Mouse (Mus musculus) adrenal gland, postnatal 14 days (tissue): ENCODE measurements around the gene Mdfi. TPM values are rescaled to one million over a fixed set of nuclear protein-coding genes. Genes with fewer than 3 reads are reported as not detected.
A peak's percentile ranks its signal among the peaks of the same experiment; 100 is the strongest.

Experiments
- DNase-seq: peaks from one replicate; pipeline ENCODE4 v3.0.0; 2021; ENCODE audit warnings: mixed read lengths
- total RNA-seq: library from RNA; stranded (reverse); gene quantifications from 2 replicates; pipeline ENCODE4 v1.2.3, GENCODE M21; 2021

The Mdfi gene
- total RNA-seq, 1 experiment from 2014 or later = 4.3 TPM

DNA sequence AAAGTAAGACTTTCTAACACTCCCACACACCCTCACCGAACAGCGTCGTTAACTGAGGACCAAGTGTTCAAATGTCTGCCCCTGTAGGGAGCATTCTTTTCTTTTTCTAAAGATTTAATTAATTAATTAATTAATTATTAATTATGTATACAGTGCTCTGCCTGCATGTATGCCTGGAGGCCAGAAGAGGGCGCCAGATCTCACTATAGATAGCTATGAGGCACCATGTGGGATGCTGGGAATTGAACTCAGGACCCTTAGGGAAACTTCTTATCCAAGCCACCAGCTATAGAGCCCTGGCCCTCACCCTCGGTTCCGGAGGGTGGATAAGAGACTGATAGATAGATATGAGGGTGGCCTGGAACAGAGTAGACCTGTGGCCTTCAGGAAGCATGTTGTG, 13.5 kb upstream of the Mdfi start:
- no peak for DNase-seq

DNA sequence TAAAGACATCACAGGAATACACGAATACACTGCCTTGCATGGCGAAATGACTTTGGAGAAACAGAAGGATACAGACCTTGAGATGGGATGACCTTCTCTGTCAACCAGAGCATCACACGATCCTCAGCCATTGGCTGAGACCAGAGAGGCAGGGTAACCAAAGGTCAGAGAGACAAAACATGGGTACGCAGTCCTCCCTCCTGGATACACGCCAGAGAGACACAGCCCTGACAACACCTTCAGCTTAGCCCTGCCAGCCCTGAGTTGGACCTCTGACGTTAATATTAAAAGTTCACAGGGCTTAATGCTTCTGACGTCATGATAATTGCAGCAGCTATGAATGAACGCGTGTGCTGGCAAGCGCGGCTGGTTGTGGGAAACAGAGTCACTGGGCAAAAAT, 11.1 kb upstream of the Mdfi start:
- DNase-seq = peak; percentile 57

DNA sequence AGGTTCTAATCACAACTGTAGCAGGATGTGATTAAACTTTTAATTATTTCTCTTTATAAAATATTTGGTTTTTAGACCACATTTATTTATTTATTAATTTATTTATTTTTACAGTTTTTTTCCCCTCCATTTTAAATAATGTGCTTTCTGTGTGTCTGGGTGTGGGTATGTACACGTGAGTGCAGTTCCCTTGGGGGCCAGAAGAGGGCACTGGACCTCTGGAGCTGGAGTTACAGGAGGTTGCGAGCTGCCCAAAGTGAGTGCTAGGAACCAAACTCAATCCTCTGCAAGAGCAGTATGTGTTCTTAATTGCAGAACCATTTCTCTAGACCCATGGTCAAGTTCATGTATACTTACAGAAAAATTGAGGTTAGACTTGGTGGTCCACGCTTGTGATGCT, 9.0 kb upstream of the Mdfi start:
- no peak for DNase-seq

DNA sequence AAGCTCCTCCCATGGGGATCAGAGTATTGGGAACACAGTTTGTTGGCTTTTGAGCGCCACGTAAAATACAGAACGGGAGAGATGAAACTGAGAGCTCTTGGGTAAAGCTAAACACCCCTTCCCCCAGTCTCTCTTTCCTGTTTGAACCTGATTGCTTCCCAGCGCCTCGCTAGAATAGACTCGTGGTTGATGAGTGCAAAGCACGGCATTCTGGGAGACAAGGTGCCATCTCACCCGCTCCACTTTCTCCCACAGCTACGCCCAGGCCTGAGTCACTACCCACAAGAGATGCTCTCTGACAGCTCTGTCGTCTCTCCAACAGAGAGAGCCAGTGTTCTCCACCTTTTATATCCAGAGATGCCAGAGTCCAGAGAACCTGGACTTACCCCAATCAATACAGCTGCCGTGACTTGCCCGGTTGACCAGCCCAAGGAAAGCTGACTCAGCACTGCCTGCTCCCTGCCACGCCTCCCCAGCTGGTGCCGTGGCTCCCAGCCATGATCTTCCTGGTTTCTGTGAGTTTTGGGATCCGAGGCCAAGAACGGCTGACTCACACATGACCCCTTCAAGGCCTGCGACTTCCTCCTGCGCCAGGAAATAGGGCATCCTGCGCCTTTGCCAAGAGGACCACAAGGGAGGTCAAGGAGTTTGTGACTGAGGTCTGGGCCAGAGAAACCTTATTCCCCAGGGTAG, 7.6 kb upstream of the Mdfi start:
- peak; percentile 94 for DNase-seq

DNA sequence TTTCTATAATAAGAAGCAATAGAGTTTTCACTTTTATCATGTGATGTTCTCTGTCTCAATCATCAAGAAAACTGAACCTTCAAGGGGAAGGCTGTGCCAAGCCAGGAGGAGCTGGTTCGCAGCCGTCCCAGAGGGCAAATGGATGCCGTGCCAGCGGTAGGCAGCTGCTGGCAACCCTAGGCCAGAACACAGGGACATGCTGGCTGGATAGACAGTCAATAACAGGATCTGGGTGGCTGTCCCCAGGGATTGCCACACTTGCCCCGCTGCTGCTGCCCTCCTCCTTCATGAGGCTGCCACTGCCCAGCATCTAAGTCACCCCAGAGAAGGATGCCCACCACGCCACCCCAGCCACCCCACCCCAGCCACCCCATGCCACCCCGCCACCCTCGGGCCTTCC, 7.0 kb upstream of the Mdfi start:
- peak; percentile 61 for DNase-seq

DNA sequence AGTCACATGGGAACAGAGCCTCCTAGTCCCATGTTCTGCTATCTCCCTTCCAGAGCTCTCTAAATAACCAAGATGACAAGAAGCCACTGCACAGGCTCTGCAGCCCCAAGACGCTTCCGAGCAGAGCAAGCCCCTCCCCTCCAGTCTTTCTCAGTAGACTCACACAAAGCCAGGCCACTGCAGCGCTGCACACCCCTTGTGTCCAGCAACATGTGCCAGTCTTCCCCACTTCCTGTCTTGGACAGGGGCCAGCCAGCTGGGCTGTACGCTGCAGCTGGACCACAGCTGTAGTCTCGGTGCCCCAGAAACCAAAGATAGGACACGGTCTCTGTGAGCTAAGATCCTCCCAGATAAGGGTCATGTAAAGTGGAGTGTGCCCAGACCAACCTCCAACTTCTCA, 3.3 kb upstream of the Mdfi start:
- peak; percentile 54 for DNase-seq

DNA sequence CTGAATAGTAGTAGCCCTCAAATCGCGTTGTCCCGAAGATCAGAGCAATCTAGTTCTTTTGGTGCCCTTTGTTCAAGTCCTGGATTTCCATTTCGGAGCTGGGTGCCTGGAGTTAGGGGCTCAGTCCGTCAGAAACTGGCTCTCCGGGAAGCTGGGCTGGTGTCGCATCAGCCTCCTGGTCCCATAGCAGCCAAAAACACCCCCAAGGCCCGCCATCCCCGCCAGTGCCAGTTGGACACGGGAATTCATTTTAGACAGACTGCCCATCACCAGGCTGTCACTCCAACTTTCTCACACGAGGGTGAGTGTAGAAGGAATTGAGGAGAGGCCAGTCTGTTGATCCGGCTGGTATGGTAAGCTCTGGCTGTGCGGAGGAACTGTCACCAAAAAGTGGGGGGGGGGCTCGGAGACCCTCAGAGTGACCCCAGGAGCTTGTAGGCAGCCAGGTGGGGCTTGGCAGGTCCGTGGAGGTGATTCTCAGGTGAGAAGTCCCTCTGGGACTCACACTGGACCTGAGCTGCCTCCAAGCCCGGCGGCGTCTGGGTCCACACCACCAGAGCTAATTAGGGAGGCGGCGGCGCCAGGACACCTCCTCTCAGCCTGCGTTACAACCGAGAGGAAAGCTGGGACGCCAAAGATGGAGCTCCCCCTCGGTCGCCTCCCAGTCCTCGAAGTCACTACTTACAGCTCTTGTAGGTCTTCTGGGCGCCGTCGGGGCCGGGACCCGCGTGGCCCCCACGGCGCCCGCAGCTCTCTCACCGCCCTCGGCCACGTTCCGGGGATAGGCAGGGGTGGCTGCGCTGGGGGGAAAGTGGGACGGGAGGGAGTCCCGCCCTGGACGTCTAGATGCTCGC, 636 bp downstream of the Mdfi start:
- DNase-seq = peak; percentile 31

DNA sequence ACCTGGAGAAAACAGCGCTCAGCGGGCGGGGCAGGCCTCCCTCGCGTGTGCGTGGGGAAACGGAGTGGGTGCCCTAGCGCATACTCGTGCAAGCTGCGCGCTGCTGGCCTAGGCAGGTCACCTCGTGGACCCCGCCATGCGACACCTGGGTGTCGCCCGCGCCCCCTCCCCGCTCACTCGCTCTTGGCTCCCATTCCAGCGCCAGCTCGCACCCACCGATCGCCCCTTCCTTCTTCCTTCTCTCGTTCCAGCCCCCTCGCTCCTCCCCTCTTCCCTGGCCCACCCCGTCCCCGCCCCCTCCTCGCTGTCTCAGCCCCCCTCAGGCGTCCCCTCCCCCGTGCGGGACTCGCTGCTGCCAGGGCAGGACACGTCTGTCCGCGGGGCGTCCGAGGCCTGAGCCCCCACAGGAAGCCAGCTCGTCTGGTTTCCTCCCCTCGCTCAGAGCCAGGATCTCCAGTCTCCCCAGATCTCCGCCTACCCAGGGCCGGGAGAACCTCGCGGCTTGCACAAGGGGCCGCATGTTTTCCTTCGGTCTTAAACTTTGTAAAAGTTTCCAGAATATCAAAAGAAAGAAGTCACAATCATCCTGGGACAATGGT, 1.4 kb downstream of the Mdfi start:
- peak; percentile 69 for DNase-seq

DNA sequence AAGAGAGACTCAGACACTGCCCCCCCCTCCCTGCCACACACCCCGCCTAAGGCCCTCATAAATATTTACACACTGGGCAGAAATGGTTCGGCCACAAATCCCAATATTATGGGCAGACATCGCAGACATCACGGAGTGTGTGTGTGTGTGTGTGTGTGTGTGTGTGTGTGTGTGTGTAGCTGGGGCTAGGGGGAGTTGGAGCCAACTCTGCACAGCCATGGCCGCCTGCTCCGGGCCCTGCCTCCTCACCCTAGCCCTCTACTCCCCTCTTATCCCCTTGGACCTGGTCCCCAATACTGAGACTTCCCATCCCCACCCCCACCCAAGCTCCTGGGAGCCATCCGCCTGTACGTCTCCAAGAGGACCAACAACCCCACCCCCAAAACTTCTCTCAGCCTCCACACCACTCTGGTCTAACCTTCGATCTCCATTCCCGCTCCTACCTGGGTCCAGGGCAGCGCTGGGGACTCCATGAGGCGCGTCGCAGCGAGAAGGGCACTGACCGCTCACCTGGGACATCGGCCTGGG, 1.9 kb downstream of the Mdfi start:
- DNase-seq = no peak

DNA sequence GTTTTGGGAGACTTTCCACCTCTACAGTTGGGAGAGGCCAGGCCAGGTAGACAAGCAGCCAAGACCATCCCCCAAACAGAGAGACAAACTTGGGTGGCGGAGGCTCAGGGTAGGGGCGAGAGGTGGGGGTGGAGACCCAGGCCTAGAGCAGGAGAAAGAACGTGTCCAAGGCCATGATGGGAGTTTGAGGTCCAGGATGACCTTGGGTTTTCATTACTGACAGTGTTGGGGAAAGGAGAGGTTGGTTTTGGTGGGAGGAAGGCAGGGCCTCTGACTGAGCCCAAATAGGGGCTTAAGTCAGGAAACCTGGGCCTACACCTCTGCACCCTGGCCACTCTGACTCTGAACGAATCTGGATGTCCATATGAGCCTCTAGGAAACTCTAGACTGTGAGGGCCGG, 2.7 kb downstream of the Mdfi start:
- no peak for DNase-seq

DNA sequence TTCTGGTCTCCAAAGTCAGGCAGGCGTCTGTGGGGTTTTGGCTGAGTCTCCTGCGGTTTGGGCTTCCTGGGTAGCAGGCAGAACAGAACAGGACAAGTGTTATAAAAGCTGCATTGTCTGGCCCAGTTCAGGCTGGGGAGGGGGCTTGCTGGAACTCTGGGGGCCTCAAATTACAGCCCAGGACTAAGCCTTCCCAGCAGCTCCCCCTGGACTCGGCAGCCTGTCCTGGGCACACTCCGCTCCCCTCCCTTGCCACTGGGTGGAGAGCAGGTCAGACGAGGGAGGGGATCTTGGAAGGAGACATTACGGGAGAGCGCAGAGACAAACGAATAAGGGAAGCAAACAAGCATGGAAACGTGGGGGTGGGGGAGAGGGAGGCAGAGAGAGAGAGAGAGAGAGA, 3.3 kb downstream of the Mdfi start:
- no peak for DNase-seq

DNA sequence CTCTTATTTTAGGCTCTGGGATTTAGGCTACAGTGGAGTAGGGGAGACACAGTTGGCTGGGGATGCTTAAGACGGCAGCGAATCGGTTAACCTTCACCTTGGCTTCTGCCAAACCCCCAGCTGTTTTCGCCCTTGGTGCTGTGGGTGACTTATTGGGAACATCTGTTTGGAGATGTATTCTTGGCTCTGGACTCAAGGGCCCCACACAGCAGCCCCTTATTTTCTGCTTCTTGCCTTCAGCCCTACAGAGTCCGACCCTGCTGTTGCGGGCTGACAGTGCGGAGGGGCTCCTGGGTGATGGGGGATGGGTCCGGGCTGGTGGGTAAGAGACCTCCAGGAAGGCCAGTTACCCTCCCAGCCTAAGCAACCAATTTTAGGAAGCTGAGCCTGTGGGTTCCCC, 13.2 kb downstream of the Mdfi start:
- peak; percentile 30 for DNase-seq

DNA sequence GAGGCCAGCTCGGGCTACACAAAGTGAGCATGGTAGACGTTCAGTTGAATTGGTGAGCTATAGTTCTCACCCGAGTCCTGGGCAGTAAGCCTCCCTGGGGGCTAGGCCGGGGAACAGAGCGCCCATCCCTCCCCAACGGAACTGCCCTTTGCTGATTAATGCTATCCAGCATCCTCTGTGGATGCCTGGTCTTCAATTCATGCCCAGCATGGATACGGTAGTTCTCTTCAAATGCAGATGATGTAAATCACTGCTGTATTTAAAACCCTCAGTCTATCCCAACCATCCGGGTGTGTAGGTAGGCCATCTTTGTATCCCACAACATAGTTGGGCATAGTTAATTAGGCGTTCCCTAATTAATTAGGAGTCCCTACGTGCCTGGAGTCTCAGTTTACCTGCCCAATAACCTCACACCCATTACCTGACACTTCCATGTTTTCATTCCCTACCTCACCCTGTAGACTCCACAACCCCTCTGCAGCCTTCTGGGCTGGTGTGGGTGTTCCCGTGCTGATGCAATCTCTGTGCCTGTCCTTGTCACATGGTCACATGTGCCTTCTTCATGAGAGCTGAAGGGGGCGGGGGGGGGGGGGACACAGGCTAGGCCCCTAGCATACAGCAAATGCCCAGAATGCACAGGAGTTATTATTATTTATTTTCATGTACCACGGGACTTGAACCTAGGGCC, 16.3 kb downstream of the Mdfi start:
- no peak for DNase-seq

DNA sequence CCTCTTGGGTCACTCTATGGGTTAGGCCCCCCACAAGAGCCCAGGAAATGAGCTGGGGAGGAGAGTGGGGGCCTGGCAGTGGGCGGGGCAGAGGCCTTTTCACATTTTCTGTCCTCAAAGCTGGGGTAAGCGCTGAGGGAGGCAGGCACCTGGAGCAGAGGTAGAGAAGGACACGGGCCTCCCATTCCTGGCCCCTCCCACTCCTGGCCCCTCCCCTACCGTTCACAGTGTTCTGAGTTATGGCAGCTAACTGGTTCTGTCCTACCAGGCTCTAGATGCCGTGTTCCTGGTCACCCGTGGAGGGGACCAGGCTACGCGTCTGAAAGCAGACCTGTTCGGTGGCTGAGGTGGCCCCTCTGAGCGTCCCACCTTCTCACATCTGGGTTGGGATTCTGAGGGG, 19.0 kb downstream of the Mdfi start:
- no peak for DNase-seq

DNA sequence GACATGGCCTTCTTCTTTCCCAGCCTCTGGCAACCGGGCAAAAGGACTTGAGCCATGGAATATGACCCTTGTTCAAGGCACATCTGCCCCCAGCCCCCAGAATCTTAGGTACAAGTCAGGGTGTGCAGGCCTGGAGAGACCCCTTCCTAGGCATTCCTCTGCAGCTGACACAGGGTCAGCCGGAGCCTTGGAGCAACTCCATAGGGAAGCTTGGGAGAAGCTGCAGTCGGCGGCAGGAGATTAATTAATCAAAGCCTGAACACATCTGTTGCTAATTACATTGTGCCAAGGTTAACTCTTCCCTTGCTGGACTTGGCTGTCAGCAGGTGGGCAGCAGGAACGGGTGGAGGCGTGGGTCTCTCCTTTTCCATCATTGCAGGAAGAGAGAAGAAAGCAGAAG, 20.0 kb downstream of the Mdfi start:
- DNase-seq = no peak

DNA sequence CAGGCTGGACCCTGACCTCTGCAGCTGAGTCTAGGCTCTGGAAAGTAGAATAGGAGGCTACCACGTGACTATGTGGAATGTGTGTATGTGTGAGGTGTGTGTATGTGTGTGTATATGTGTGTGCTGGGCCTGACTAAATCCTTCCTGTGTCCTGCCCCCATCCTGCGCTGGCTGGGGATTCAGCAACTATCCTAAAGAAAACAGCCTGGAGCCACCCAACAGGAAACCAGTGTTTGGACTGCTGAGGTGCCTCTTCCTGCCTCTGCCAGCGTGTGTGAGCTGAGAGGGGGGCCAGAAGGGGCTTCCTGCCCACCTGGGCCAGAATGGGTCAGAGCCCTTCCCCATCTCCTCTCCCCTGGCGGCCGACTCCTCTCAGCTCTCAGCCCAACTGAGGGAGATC, 20.9 kb downstream of the Mdfi start:
- DNase-seq = no peak

DNA sequence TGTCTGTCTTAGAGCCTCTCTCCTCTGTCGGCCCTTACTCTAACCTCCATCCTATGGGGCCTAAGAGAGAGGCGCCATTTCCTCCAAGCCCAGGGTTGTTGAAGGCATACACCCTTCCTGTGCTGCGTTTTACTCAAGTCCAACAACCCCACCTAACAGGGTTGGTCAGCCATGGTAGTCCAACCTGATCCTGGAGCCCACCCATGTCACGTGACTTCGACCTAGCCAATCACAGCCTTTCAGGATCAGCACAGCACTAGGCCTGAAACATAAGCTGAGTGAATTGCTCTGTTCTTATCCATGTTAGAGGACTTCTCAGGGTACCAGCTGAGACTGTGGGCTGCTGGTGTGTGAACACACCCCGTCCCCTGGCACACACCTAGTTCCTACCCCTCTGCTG, 22.3 kb downstream of the Mdfi start:
- DNase-seq = no peak

DNA sequence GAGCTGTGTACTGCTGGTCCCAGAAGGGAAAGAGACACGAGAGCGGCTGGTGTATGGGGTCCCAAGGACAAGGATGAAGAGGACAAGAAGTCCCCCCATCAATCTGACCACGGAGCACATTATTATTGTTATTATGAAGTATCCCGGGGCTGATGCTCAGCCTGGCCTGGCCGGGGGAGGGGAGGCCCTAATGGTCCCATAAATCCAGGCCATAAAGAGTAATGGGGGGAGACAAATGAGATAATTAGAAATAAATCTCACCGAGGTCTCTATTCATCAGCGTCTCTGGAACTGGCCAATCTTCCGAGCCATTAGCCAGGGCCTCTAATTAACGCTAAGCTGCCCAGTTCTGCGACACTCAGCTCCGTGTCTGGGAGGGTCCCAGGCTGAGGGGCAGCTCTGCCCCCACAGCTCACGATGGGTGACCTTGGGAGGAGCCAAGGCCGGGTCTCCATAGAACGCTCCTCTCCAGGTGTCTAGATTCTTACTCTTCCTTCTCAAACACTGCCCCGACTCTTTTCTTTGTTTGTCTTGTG, 23.2 kb downstream of the Mdfi start:
- no peak for DNase-seq

DNA sequence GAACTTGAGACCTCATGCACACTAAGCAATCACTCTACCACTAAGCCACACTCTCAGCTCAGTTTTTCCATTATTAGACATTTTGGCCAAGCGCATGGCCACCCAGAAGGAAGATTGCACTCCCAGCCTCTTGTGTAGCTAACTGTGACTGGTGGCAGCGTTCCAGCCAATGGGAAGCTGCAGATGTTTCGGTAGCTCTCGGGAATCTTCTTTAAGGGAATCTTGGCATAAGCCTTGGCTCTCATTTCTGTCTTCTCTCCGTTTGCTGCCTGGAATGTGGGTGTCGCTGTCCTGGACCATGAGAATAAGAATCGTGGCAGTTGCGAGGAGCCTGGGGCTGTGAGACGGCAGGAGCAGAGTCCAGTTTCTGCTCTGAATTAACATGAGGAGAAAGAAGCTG, 28.3 kb downstream of the Mdfi start:
- DNase-seq = no peak

DNA sequence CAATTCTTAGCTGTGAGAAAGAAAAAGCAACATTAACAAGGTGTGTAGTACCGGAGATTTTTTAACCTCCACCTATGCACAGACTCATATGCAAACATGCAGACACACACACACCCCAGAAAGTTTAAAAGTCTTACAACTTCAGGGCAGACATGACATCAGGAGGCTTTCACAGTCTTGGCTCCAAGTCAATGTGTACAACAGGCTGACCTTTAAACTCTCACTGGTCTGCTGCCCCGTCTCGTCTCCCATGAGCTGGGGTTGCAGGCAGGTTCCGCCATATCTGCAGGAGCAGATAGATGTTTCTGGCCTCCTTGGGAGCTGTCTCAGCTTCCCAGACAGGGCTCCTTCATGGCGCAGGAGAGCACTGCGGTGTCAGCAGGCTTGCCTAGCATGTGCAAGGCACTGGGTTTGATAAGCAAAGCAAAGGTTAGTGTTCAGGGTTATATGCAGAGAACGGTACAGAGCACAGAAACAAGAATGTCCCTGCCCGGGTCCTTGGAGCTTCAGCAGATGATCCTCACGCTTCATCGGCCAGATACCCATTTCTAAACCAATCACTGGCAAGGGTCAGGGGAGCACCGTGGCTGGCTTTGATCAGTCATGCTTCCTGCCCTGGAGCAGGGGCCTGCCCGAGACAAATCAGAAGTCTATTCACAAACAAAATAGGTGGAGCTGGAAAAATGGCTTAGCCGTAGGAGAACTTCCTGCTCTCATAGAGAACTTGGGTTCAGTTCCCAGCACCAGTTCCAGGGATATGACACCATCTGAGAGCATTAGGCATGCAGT, 29.2 kb downstream of the Mdfi start:
- no peak for DNase-seq

DNA sequence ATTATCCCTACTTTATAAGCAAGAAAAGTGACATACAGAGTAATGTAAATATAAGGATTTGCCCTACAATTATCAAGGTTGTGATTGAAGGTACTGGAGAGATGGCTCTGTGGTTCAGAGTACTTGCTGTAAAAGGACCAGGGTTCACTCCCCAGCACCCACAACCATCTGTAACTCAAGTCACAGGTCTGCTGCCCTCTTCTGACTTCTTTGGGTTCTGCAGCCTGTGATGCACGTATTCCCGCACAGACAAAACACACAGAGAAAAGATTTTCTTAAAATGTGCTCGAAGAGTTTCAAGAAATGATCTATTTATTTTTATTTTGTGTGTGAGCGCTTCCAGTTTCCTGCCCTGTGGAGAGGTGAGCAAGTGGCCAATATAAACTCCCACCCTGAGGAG, 30.8 kb downstream of the Mdfi start:
- DNase-seq = no peak

DNA sequence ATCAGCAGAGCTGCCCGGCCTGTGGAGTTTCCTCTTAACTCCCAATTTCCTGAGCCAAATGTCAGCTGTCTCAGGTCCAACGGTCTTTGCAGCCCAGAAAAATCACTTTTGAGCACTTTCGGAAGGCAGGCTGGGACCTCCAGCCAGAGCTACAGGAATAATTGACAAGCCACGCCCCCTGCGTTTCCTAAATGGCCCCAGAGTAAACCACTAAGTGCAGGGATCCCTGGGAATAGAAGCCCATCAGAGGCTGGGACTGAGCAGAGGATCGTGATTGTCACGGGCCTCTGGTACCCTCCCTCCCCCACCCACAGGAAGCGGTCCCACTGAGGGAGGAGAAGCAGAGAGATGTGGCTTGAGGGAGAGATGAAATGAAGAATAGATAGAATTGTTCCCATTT, 31.7 kb downstream of the Mdfi start:
- no peak for DNase-seq
